Mouse (Mus musculus) kidney, adult 2 months (tissue): ENCODE measurements around the gene Ric3.

Experiments used
- CTCF ChIP-seq: fragments of 200-500 bp; conservative IDR thresholded peaks from 2 replicates; pipeline ENCODE4 v1.5.1; 2011; ENCODE audit warnings: low read depth, mild to moderate bottlenecking, control low read depth, low read length, moderate library complexity, mixed read lengths; ENCODE audit not compliant: insufficient read depth, insufficient read length
- POLR2A ChIP-seq: fragments of 200-500 bp; IDR thresholded peaks from one replicate; pipeline ENCODE4 v1.6.1; 2011; ENCODE audit warnings: low read depth, low read length, control low read depth

GRCm38 (mm10) chr7:109021428-109021827 lies 61.7 kb downstream of the Ric3 start:
- TF ChIP-seq POLR2A (no peak), CTCF (peak; percentile 81)
